Mouse (Mus musculus) embryonic fibroblast, embryonic 13.5 days (primary cell): ENCODE measurements around the gene Olfr284. TPM values are rescaled to one million over a fixed set of nuclear protein-coding genes. Genes with fewer than 3 reads are reported as not detected.

Source experiments
- H3K27ac ChIP-seq: 2 replicates; pipeline ENCODE4 v1.5.1; 2012; ENCODE audit warnings: low read length, control low read depth, inconsistent platforms; ENCODE audit not compliant: insufficient read depth
- H3K4me1 ChIP-seq: 2 replicates; pipeline ENCODE4 v1.6.1; 2011; ENCODE audit warnings: low read length; ENCODE audit not compliant: control insufficient read depth, insufficient read depth
- H3K4me3 ChIP-seq: 2 replicates; pipeline ENCODE4 v1.5.1; 2011; ENCODE audit warnings: mild to moderate bottlenecking, control low read depth, low read length; ENCODE audit not compliant: insufficient read depth
- CTCF ChIP-seq: IDR thresholded peaks from 2 replicates; pipeline ENCODE4 v1.5.1; 2011; ENCODE audit warnings: mild to moderate bottlenecking, control low read depth, low read length, moderate library complexity, borderline replicate concordance; ENCODE audit not compliant: insufficient read depth
- POLR2A ChIP-seq: IDR thresholded peaks from 2 replicates; pipeline ENCODE4 v1.6.1; 2011; ENCODE audit warnings: low read depth, mild to moderate bottlenecking, control low read depth, low read length, moderate library complexity
- polyA plus RNA-seq: library from polyadenylated mRNA; stranded (reverse); fragments of >200 nt; gene quantifications from 2 replicates; pipeline ENCODE4 v1.2.4, GENCODE M21; 2011; ENCODE audit warnings: low read depth; ENCODE audit not compliant: missing spikeins, insufficient read length

Gene Olfr284
- polyA plus RNA-seq = not detected in 2 replicates

DNA sequence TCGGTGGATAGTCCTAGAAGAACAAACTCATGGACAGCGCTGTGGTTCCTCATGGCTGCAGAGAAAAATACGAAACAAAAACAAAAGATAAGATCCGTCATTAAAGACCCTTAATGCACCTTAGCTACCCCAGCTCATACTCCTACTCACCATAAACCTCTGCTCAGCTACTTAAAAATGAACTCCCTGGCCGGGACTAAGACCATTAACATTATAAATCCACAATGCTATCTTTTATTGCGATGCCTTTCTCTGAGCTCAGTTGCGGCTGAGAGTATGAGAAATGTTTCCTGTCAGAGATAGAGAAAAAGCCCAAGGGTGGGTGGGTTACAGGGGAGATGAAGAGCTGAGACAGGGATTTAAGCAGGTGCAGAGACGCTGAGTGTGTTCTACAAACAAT lies at the start of gene Olfr284:
Gene Olfr284, minus strand, starts transcription at position 101 of the 400 bp plus-strand sequence.
- no peak within 1 kb of the TSS for H3K27ac ChIP-seq
- H3K4me1 ChIP-seq = no peaks in the 10 kb centered on the region
- TF ChIP-seq CTCF = no peak
- no peak for TF ChIP-seq POLR2A
- H3K4me3 ChIP-seq = no peak within 1 kb of the TSS

DNA sequence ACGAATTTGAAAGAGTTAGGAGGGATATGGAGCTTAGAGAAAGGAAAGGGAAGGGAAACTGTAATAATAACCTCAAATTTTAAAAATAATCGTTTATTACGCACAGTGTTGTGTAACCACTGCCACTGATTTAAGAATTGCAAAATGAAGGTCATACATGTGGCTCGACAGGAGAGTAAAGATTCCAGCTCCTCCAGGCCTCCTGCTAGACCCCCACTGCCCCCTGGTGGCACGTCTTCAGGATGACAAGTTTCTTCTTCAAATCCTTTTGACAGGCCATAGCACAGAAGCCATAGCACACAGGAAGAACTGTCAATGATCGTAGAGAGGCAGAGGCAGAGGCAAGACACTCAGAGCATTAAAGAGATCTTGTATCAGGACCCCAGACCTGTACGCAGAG lies 49.0 kb upstream of the Olfr284 start:
- Histone ChIP-seq H3K4me3 (no peak overlapping the region), H3K4me1 (no peaks in the 10 kb centered on the region), H3K27ac (no peak overlapping the region)
- TF ChIP-seq POLR2A (no peak), CTCF (peak; percentile 54; the same call in 1 of the 2 replicates)

DNA sequence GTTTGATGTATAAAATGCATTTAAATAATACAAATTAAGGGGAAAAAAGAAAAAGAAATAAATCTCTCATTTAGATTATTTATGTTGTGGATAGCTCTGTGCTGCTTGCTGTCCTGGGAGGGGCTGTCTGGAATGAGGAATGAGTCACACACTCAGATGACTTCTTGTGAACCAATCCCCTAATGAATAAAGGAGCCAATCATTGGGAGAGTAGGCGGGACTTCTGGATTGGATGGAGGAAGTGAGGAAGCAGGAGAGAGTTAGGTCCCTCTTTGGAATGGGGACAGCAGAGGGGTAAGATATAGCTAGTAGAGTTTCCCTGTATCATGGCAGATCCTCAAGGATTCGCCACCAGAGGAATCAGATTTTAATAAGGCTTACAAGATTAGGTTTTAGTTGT lies 46.8 kb upstream of the Olfr284 start:
- Histone ChIP-seq H3K27ac (no peak overlapping the region), H3K4me1 (no peaks in the 10 kb centered on the region), H3K4me3 (no peak overlapping the region)
- TF ChIP-seq POLR2A = no peak
- no peak for TF ChIP-seq CTCF

DNA sequence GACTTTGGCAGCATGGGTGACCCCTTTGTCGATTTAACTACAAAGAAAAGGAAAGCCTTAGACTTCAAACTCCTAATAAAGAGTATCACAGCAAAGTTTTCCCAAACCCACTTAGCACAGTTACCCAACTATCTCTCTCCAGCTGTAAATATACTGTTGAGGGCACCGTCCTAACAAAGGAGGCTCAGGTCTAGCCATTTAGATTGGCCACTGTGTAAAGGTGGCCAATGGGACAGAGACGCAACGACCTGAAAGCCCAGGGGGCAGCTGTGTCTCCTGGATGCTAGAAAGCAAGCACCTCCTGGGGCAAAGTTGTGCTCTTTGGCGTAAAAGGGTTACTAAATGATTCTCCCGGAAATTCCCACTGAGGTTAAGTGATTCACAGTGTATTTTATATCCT lies 40.1 kb upstream of the Olfr284 start, which contains the start of gene Olfr283:
Gene Olfr283, minus strand, starts transcription at position 101 of the 400 bp plus-strand sequence.
- no peak within 1 kb of the TSS for H3K4me3 ChIP-seq
- H3K27ac ChIP-seq = no peak within 1 kb of the TSS
- H3K4me1 ChIP-seq = no peaks in the 10 kb centered on the region
- TF ChIP-seq CTCF (no peak), POLR2A (no peak)

DNA sequence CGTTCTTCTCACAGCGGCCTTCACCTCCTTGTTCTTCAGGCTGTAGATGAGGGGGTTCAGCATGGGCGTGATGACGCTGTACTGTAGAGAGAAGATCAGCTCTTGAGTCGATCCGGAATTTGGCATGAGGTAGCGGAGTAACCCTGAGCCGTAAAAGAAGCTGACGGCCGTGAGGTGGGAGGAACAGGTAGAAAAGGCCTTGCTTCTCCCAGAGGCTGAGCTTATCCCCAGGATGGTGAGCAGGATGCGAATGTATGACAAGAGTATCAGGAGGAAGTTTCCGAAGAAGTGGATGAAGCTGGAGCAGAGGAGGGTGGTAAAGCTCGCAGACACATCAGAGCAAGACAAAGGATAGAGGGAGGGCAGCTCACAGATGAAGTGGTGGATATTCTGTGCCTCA lies 37.4 kb upstream of the Olfr284 start:
- Histone ChIP-seq H3K27ac (no peak overlapping the region), H3K4me3 (no peak overlapping the region), H3K4me1 (no peaks in the 10 kb centered on the region)
- TF ChIP-seq POLR2A (no peak), CTCF (no peak)

DNA sequence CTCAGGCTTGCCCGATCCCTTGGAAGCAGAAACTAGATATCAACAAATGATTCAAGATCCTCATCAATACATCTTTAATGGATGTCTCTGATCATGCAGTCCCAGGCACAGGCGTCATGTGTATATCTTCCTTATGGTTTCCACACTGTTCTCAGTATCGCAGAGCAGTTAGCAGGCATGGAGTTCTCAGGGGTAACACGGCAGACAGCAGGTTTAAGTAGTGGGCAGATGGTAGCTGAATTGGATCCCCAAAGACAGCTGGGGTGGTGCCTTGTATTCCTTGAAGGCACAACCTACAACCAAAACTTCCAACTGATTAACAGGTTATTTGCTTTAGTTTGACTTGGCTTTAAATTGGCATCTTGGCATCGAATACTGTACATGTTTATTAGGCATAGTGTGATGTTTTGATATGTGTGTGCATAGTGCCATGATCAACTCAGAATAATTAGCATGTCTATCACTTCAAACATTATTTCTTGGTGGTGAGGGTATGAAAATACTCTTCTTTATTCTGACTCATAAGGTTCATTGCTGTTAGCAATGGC lies 23.5 kb downstream of the Olfr284 start, which contains the start of gene Olfr285:
Gene Olfr285, minus strand, starts transcription at position 177 of the 548 bp plus-strand sequence.
- TF ChIP-seq POLR2A (no peak), CTCF (no peak)
- no peak within 1 kb of the TSS for H3K27ac ChIP-seq
- H3K4me3 ChIP-seq = no peak within 1 kb of the TSS
- no peaks in the 10 kb centered on the region for H3K4me1 ChIP-seq

DNA sequence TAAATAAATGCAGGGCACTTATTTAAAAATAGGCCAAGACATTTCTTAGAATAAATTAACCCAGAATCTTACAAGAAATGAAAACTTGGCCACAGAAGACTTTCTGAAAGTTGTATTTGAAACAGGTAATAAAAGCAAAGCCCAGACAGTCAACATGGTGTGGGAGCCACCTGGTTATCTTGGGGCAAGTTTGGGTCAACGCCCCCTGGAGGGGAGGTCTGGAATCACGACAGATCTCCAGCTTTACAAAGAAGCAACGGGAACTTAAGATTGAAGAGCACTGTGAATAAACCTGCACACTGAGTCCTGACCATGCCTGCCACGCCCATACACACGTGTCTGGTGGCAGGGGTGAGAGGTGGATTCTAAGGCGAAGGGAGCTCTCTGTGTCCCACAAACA lies 25.1 kb downstream of the Olfr284 start:
- Histone ChIP-seq H3K27ac (no peak overlapping the region), H3K4me1 (no peaks in the 10 kb centered on the region), H3K4me3 (no peak overlapping the region)
- TF ChIP-seq CTCF (no peak), POLR2A (no peak)

DNA sequence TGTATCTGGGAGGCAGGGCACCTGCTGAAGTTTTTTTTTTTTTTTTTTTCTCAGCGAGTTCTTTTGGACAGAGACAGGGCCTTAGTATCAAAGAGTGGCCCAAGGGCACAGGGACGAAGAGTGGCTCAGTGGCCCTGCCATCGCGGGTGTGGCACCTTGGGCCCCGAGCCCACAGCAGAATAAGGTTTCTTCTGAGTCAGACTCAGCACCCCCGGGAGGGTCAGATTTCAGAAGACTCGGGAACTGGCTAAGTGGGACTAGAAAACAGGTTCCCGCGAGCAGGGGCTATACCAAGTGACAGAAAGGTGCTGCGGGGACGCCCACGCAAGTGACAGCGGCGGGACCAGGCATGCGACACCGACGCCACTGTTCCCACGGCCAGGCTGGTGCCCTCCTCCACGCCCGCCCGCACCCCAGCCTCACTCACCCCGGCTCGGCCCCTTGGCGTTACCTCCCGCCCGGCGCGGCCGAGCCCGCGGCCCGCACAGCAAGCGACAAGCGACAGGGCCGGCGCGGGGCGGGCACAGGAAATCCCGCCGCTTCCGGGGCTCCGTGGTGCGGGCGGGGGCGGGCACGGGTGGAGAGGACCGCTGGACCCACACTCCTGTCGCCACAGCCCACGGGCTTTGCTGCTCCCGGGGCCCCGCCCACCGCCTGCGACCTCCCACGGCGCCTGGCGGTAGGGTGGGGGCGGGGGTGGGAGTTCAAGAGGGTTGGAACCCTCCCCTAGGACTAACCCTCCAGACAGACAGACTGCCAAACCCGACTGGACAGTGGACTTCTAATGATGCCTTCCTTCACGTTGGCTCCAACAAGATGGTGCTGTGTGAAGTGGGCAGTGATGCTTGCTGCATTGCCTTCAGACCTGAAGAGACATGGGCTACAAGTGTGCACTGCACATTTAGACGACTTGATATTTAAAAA lies 44.9 kb downstream of the Olfr284 start, which contains the start of gene Zfp641:
Gene Zfp641, minus strand, starts transcription at position 534 of the 924 bp plus-strand sequence.
- Histone ChIP-seq H3K27ac (no peak within 1 kb of the TSS), H3K4me1 (no peaks in the 10 kb centered on the region), H3K4me3 (peak within 1 kb of the TSS; percentile 38)
- TF ChIP-seq CTCF (no peak), POLR2A (no peak)

DNA sequence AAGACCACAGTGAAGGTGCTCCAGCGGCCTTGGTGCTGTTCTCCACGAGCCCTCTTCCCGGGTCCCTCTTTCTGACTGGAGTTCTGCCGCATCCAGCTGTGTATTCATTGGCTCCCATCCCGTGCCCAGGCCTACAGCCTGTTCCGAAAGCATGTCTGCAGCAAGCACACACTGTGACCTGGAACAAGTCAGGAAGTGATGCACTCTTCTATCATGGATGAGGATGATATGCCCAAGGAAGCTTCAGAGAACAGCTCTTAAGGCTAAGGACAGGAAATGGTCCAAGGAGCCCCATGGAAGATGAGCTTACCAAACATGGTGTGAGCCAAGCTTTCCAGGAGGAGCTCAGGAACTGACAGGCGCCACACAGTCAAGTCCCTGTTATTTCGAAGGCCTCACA lies 47.1 kb downstream of the Olfr284 start:
- Histone ChIP-seq H3K27ac (no peak overlapping the region), H3K4me3 (no peak overlapping the region), H3K4me1 (no peaks in the 10 kb centered on the region)
- TF ChIP-seq POLR2A (no peak), CTCF (no peak)

Other genes with a start within 250 kb of the Olfr284 start
- 20.6 and 24.4 TPM in 2 replicates for gene Pfkm, start 248.4 kb downstream of the Olfr284 start, polyA plus RNA-seq
- gene Senp1, start 247.2 kb downstream of the Olfr284 start, polyA plus RNA-seq = 23.3 and 30.6 TPM in 2 replicates
- gene Asb8, start 175.4 kb downstream of the Olfr284 start, polyA plus RNA-seq = 26.8 and 31.5 TPM in 2 replicates
- 0.18 and 0.22 TPM in 2 replicates for gene Ccdc184, start 173.8 kb downstream of the Olfr284 start, polyA plus RNA-seq
- gene Olfr288, start 145.4 kb downstream of the Olfr284 start, polyA plus RNA-seq = not detected in 2 replicates
- not detected in 2 replicates for gene Gm44579, start 120.0 kb downstream of the Olfr284 start, polyA plus RNA-seq
- gene Olfr287, start 119.9 kb downstream of the Olfr284 start, polyA plus RNA-seq = not detected in 2 replicates
- gene Olfr286, start 106.5 kb downstream of the Olfr284 start, polyA plus RNA-seq = not detected in 2 replicates
- not detected in 2 replicates for gene H1fnt, start 83.7 kb downstream of the Olfr284 start, polyA plus RNA-seq
- 0.38 and 0.40 TPM in 2 replicates for gene Zfp641, start 44.8 kb downstream of the Olfr284 start, polyA plus RNA-seq
- not detected in 2 replicates for gene Olfr285, start 23.6 kb downstream of the Olfr284 start, polyA plus RNA-seq
- not detected in 2 replicates for gene Olfr283, start 40.0 kb upstream of the Olfr284 start, polyA plus RNA-seq
- gene Olfr282, start 90.2 kb upstream of the Olfr284 start, polyA plus RNA-seq = not detected in 2 replicates
- gene Olfr281, start 111.6 kb upstream of the Olfr284 start, polyA plus RNA-seq = not detected in 2 replicates
- gene OR5BS1P, start 128.9 kb upstream of the Olfr284 start, polyA plus RNA-seq = not detected in 2 replicates
- not detected in 2 replicates for gene Lalba, start 141.7 kb upstream of the Olfr284 start, polyA plus RNA-seq
- not detected in 2 replicates for gene Olfr279, start 151.4 kb upstream of the Olfr284 start, polyA plus RNA-seq
- gene Kansl2, start 193.3 kb upstream of the Olfr284 start, polyA plus RNA-seq = 91.2 and 117 TPM in 2 replicates
- 36.3 and 40.6 TPM in 2 replicates for gene Ccnt1, start 229.9 kb upstream of the Olfr284 start, polyA plus RNA-seq
- gene 4930415O20Rik, start 230.0 kb upstream of the Olfr284 start, polyA plus RNA-seq = not detected in 2 replicates